Mouse (Mus musculus) spleen, postnatal 4 days (tissue): ENCODE data around the gene Cib1.

ENCODE experiments used
- DNase-seq, 2 experiments: peaks; one replicate each; pipeline ENCODE4 v3.0.0; 2022; ENCODE audit warnings: low spot score in 2 of 2

Gene Cib1

GRCm38 (mm10) chr7:80232489-80233029 lies at the start of gene Cib1, which contains the start of gene Gdpgp1:
TSS of gene Cib1 (minus strand) at chr7:80232813.
TSS of gene Gdpgp1 (plus strand) at chr7:80232865.
- DNase-seq, result peak; percentile 98 to 99

GRCm38 (mm10) chr7:80281646-80282045 lies 49.0 kb upstream of the Cib1 start:
- no peak for DNase-seq

GRCm38 (mm10) chr7:80280998-80281397 lies 48.4 kb upstream of the Cib1 start:
- DNase-seq, result no peak

- no peak for DNase-seq
Observed at GRCm38 (mm10) chr7:80280032-80280431, 47.4 kb upstream of the Cib1 start.

- DNase-seq, result no peak
Observed at GRCm38 (mm10) chr7:80276374-80276773, 43.8 kb upstream of the Cib1 start.

- DNase-seq, result no peak
Observed at GRCm38 (mm10) chr7:80273456-80273855, 40.8 kb upstream of the Cib1 start.

- no peak for DNase-seq
Observed at GRCm38 (mm10) chr7:80269751-80270255, 37.2 kb upstream of the Cib1 start.

- peak; percentile 93 to 97 for DNase-seq
Observed at GRCm38 (mm10) chr7:80268897-80269750, 36.5 kb upstream of the Cib1 start, which contains the start of gene Vps33b. TSS of gene Vps33b (plus strand) at chr7:80269649.

- DNase-seq, result no peak
Observed at GRCm38 (mm10) chr7:80267764-80268163, 35.2 kb upstream of the Cib1 start.

GRCm38 (mm10) chr7:80264606-80265005 lies 32.0 kb upstream of the Cib1 start:
- DNase-seq, result no peak

- DNase-seq, result no peak
Observed at GRCm38 (mm10) chr7:80261372-80261990, 28.9 kb upstream of the Cib1 start.

GRCm38 (mm10) chr7:80260625-80261371 lies 28.2 kb upstream of the Cib1 start, which contains the start of gene Ngrn:
TSS of gene Ngrn (plus strand) at chr7:80261215.
- peak; percentile 81 to 89 for DNase-seq

GRCm38 (mm10) chr7:80257706-80258105 lies 25.1 kb upstream of the Cib1 start:
- DNase-seq, result no peak

- no peak for DNase-seq
Observed at GRCm38 (mm10) chr7:80255981-80256380, 23.4 kb upstream of the Cib1 start.

GRCm38 (mm10) chr7:80252886-80253285 lies 20.3 kb upstream of the Cib1 start:
- DNase-seq, result no peak

GRCm38 (mm10) chr7:80252437-80252836 lies 19.8 kb upstream of the Cib1 start:
- DNase-seq, result no peak

- DNase-seq, result no peak
Observed at GRCm38 (mm10) chr7:80246859-80247258, 14.2 kb upstream of the Cib1 start.

- DNase-seq, result peak; percentile 98
Observed at GRCm38 (mm10) chr7:80246148-80246721, 13.6 kb upstream of the Cib1 start, which contains the start of gene Ttll13. TSS of gene Ttll13 (plus strand) at chr7:80246376.

- no peak for DNase-seq
Observed at GRCm38 (mm10) chr7:80244851-80245250, 12.2 kb upstream of the Cib1 start.

GRCm38 (mm10) chr7:80241661-80242060 lies 9.0 kb upstream of the Cib1 start:
- no peak for DNase-seq

- DNase-seq, result no peak
Observed at GRCm38 (mm10) chr7:80238542-80238941, 5.9 kb upstream of the Cib1 start.
